Mouse (Mus musculus): ENCODE results near the gene Slc13a2. TPM values are rescaled to one million over a fixed set of nuclear protein-coding genes. Genes with fewer than 3 reads are reported as not detected.

Slc13a2 gene
- total and polyA plus RNA-seq, 2 experiments from 2014 or later, result not detected

DNA sequence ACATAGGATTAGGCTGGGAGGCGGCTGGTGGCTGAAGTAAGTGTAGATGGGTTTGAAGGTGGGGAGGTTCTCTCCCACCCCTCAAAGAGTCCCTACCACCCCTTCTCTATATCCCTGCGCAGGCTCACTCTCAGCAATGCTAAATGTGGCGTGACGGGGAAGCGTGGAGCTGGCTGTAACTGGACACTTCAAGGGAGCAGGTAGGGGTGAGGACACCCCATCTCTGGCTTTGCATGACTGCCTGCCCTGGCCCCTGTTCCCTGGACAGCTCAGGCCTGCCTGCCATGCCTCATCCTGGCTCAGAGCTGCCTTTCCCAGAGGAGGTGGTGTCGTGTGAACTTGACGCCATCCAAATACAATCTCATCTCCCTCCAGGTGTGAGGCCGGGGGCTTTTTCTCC lies 47.9 kb downstream of the Slc13a2 start:
- Histone ChIP-seq H3K27me3 (ENCODE audit: control insufficient read depth, insufficient read depth, low read length) (no peaks in the 10 kb centered on the region), H3K9ac (replicated peaks; ENCODE audit: low read depth, low read length) (no peak overlapping the region), H3K4me1 (ENCODE audit: control insufficient read depth, insufficient read depth) (no peaks in the 10 kb centered on the region), H3K36me3 (replicated peaks; ENCODE audit: control insufficient read depth, insufficient read depth, low read length) (no peaks in the 10 kb centered on the region), H3K4me2 (ENCODE audit: low read depth, low read length) (no peak overlapping the region), H3K9me3 (replicated peaks; ENCODE audit: control insufficient read depth, low read length) (no peaks in the 10 kb centered on the region), H3K27ac (ENCODE audit: low read depth) (no peak overlapping the region), H3K4me3 (ENCODE audit: low read depth, low read length) (no peak overlapping the region)
- 73% methylated on average over 8 of the region's 8 CpGs for WGBS
- ATAC-seq (ENCODE audit: insufficient read depth, low read depth) (no peak), DNase-seq (ENCODE audit: low spot score) (no peak)
- no peak for TF ChIP-seq EP300 (IDR thresholded peaks at IDR 0.05; ENCODE audit: low read depth)
- TF ChIP-seq CTCF (IDR thresholded peaks at IDR 0.05; ENCODE audit: low read depth), result no peak

DNA sequence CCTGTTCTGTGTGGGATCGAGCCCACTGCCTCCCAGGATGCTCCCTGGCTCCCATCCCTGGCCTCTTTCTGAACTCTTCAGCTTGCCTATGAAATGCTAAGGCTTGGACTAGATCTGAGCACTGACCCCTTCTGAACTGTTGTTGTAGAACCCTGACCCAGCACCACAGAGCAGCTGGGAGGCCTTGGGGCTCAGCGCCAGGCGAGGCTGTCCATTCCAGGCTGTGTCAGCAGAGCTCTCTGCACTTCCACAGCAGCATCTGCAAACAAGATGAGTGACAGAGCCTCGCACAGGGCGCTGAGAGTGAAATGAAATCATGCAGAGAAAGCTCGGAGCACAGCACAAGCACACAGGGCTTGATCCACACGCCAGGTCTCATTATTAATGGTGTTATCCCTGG lies 49.4 kb downstream of the Slc13a2 start:
- 54% methylated on average over 7 of the region's 7 CpGs for WGBS
- ATAC-seq (ENCODE audit: insufficient read depth, low read depth), result no peak
- Histone ChIP-seq H3K4me3 (ENCODE audit: low read depth, low read length) (no peak overlapping the region), H3K4me2 (ENCODE audit: low read depth, low read length) (no peak overlapping the region), H3K9ac (replicated peaks; ENCODE audit: low read depth, low read length) (no peak overlapping the region), H3K36me3 (replicated peaks; ENCODE audit: control insufficient read depth, insufficient read depth, low read length) (no peaks in the 10 kb centered on the region), H3K4me1 (ENCODE audit: control insufficient read depth, insufficient read depth) (no peaks in the 10 kb centered on the region), H3K27me3 (ENCODE audit: control insufficient read depth, insufficient read depth, low read length) (no peaks in the 10 kb centered on the region), H3K27ac (ENCODE audit: low read depth) (no peak overlapping the region), H3K9me3 (replicated peaks; ENCODE audit: control insufficient read depth, low read length) (no peaks in the 10 kb centered on the region)
- no peak for DNase-seq (ENCODE audit: low spot score)
- no peak for TF ChIP-seq EP300 (IDR thresholded peaks at IDR 0.05; ENCODE audit: low read depth)
- no peak for TF ChIP-seq CTCF (IDR thresholded peaks at IDR 0.05; ENCODE audit: low read depth)

DNA sequence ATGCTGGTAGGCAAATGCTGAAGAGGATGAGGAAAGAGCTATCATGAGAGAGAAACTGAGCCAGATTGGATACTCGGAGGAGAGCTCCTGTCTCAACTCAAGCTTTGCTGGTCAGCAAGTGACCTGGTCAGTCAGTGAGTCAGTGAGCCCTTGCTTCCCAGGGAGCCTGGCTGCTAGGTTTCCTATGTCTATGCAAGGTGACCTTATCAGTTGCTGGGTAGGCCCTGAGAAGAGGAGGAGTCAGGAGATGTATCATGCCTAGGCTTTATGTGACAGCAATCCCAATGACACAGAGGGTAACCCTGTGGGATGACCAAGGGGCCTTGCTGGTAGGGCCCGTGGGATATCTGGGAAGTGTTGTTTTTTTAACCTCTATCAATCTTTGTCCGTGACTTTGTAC lies 49.9 kb downstream of the Slc13a2 start:
- WGBS, result 62% methylated on average over 3 of the region's 3 CpGs
- DNase-seq (ENCODE audit: low spot score), result no peak
- H3K36me3 ChIP-seq (replicated peaks; ENCODE audit: control insufficient read depth, insufficient read depth, low read length), result no peaks in the 10 kb centered on the region

GRCm38 (mm10) chr11:78371711-78372110 lies 50.3 kb downstream of the Slc13a2 start:
- H3K27ac ChIP-seq (ENCODE audit: low read depth), result no peak overlapping the region
- ATAC-seq (ENCODE audit: insufficient read depth, low read depth), result no peak
- DNase-seq (ENCODE audit: low spot score), result no peak
- WGBS, result 87% methylated on average over 11 of the region's 11 CpGs
- no peak overlapping the region for H3K9ac ChIP-seq (replicated peaks; ENCODE audit: low read depth, low read length)
- no peak overlapping the region for H3K4me2 ChIP-seq (ENCODE audit: low read depth, low read length)
- H3K4me1 ChIP-seq (ENCODE audit: control insufficient read depth, insufficient read depth), result no peaks in the 10 kb centered on the region
- no peak overlapping the region for H3K4me3 ChIP-seq (ENCODE audit: low read depth, low read length)
- H3K9me3 ChIP-seq (replicated peaks; ENCODE audit: control insufficient read depth, low read length), result no peaks in the 10 kb centered on the region
- H3K27me3 ChIP-seq (ENCODE audit: control insufficient read depth, insufficient read depth, low read length), result 0 out of 2 replicates have a peak, but pooled peaks cover 2% of the 10 kb centered on the region
- TF ChIP-seq EP300 (IDR thresholded peaks at IDR 0.05; ENCODE audit: low read depth), result no peak
- TF ChIP-seq CTCF (IDR thresholded peaks at IDR 0.05; ENCODE audit: low read depth), result no peak
- no peaks in the 10 kb centered on the region for H3K36me3 ChIP-seq (replicated peaks; ENCODE audit: control insufficient read depth, insufficient read depth, low read length)

More for the DNA sequence above, 49.9 kb downstream of the Slc13a2 start:
- Histone ChIP-seq H3K4me3 (ENCODE audit: low read depth, low read length) (no peak overlapping the region), H3K4me1 (ENCODE audit: control insufficient read depth, insufficient read depth) (no peaks in the 10 kb centered on the region), H3K9me3 (replicated peaks; ENCODE audit: control insufficient read depth, low read length) (no peaks in the 10 kb centered on the region), H3K9ac (replicated peaks; ENCODE audit: low read depth, low read length) (no peak overlapping the region), H3K27ac (ENCODE audit: low read depth) (no peak overlapping the region), H3K27me3 (ENCODE audit: control insufficient read depth, insufficient read depth, low read length) (no peaks in the 10 kb centered on the region), H3K4me2 (ENCODE audit: low read depth, low read length) (no peak overlapping the region)
- no peak for ATAC-seq (ENCODE audit: insufficient read depth, low read depth)
- TF ChIP-seq CTCF (IDR thresholded peaks at IDR 0.05; ENCODE audit: low read depth), result no peak
- TF ChIP-seq EP300 (IDR thresholded peaks at IDR 0.05; ENCODE audit: low read depth), result no peak

- ATAC-seq (ENCODE audit: insufficient read depth, low read depth), result no peak
- Histone ChIP-seq H3K27me3 (ENCODE audit: control insufficient read depth, insufficient read depth, low read length) (0 out of 2 replicates have a peak, but pooled peaks cover 6% of the 10 kb centered on the region), H3K27ac (ENCODE audit: low read depth) (no peak overlapping the region), H3K36me3 (replicated peaks; ENCODE audit: control insufficient read depth, insufficient read depth, low read length) (no peaks in the 10 kb centered on the region), H3K4me2 (ENCODE audit: low read depth, low read length) (no peak overlapping the region), H3K9me3 (replicated peaks; ENCODE audit: control insufficient read depth, low read length) (no peaks in the 10 kb centered on the region), H3K4me1 (ENCODE audit: control insufficient read depth, insufficient read depth) (no peaks in the 10 kb centered on the region), H3K9ac (replicated peaks; ENCODE audit: low read depth, low read length) (no peak overlapping the region), H3K4me3 (ENCODE audit: low read depth, low read length) (no peak overlapping the region)
- no peak for DNase-seq (ENCODE audit: low spot score)
- TF ChIP-seq EP300 (IDR thresholded peaks at IDR 0.05; ENCODE audit: low read depth) (no peak), CTCF (IDR thresholded peaks at IDR 0.05; ENCODE audit: low read depth) (no peak)
- WGBS, result 40% methylated on average over 1 of the region's 1 CpGs
These were observed 51.6 kb downstream of the Slc13a2 start for GRCm38 (mm10) chr11:78370389-78370788.
